Mouse (Mus musculus): Measurements from ENCODE around the gene Matn3.

The Matn3 gene

DNA sequence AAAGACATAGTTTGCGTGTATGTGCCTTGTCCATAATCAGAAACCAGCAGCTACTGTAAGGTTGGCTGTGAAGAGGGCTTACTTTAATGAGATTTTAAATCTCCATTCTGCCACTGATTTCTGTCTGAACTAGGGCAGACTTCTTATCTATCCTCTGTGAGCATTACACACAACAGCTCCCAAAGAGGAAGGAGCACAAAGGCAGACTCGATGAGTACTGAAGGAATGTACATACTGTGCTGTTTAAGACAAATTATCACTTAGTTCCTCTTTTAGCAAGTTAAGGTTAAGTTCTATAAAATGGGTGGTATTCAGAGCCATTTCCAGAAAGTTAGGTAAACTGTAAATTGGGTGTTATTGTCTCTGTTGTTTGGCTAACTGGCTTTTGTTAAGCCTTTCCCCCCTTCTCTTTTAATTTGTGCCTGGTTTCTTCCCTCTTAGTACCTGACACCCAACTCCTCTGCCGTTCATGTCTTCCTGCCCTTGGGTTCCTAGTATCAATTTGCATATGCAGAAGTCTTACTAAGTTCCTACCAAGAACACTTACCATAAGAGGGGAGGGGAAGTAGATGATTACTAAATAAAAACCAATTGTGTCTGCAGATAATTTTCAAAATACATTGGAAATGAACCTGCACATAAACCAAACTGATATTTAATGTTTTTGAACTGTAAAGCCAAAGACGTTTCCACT, 5.9 kb upstream of the Matn3 start:
- Histone ChIP-seq H3K4me3 (replicated peaks; ENCODE audit: low read length) (no peak overlapping the region), H3K9me3 (ENCODE audit: low read length) (no peaks in the 10 kb centered on the region), H3K27me3 (ENCODE audit: insufficient read depth, low read length) (peaks cover 15% of the 10 kb centered on the region), H3K4me1 (replicated peaks; ENCODE audit: low read depth, low read length) (peaks cover 46% of the 10 kb centered on the region), H3K36me3 (ENCODE audit: insufficient read depth, low read length) (peaks cover 23% of the 10 kb centered on the region)
- no peak for TF ChIP-seq NANOG (IDR thresholded peaks at IDR 0.05; ENCODE audit: borderline replicate concordance, low read length)
- TF ChIP-seq CTCF (conservative IDR thresholded peaks at IDR 0.05; ENCODE audit: low read length), result no peak
- TF ChIP-seq POU5F1 (IDR thresholded peaks at IDR 0.05; ENCODE audit: borderline replicate concordance, low read length), result no peak

GRCm38 (mm10) chr12:8947163-8947562, 566 bp upstream of the Matn3 start:
- no peak for TF ChIP-seq NANOG (IDR thresholded peaks at IDR 0.05; ENCODE audit: borderline replicate concordance, low read length)
- Histone ChIP-seq H3K36me3 (ENCODE audit: insufficient read depth, low read length) (no peaks in the 10 kb centered on the region), H3K27me3 (ENCODE audit: insufficient read depth, low read length) (peaks cover 48% of the 10 kb centered on the region), H3K4me3 (replicated peaks; ENCODE audit: low read length) (peak overlapping the region; percentile 87), H3K9me3 (ENCODE audit: low read length) (no peaks in the 10 kb centered on the region), H3K4me1 (replicated peaks; ENCODE audit: low read depth, low read length) (peaks cover 27% of the 10 kb centered on the region)

DNA sequence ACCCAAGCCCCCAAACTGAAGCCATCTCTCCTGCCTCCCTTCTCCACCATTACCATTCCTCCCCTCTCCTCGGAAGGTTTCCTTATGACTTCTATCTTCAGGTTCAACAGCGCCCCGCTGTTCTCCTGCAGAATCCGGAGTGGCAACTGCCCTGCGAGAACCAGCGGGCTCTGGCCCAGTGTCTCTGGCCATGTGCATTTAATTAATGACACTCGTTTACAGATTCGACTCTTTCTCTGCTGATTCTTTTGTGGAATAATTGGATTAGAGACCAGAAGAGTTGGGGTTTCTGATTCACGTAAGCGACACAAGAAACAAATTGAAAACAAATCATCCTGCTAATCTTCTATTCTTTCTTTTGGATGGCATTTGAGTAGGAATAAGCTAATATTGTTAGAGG, 5.4 kb downstream of the Matn3 start:
- H3K9me3 ChIP-seq (ENCODE audit: low read length), result no peaks in the 10 kb centered on the region
- no peak overlapping the region for H3K4me3 ChIP-seq (replicated peaks; ENCODE audit: low read length)
- peaks cover 15% of the 10 kb centered on the region for H3K4me1 ChIP-seq (replicated peaks; ENCODE audit: low read depth, low read length)
- H3K36me3 ChIP-seq (ENCODE audit: insufficient read depth, low read length), result no peaks in the 10 kb centered on the region
- peaks cover 28% of the 10 kb centered on the region for H3K27me3 ChIP-seq (ENCODE audit: insufficient read depth, low read length)
- no peak for TF ChIP-seq POU5F1 (IDR thresholded peaks at IDR 0.05; ENCODE audit: borderline replicate concordance, low read length)
- no peak for TF ChIP-seq CTCF (conservative IDR thresholded peaks at IDR 0.05; ENCODE audit: low read length)
- TF ChIP-seq NANOG (IDR thresholded peaks at IDR 0.05; ENCODE audit: borderline replicate concordance, low read length), result no peak

- no peak for TF ChIP-seq CTCF (conservative IDR thresholded peaks at IDR 0.05; ENCODE audit: low read length)
- TF ChIP-seq NANOG (IDR thresholded peaks at IDR 0.05; ENCODE audit: borderline replicate concordance, low read length), result no peak
- no peak for TF ChIP-seq POU5F1 (IDR thresholded peaks at IDR 0.05; ENCODE audit: borderline replicate concordance, low read length)
- H3K27me3 ChIP-seq (ENCODE audit: insufficient read depth, low read length), result peaks cover 18% of the 10 kb centered on the region
- H3K4me3 ChIP-seq (replicated peaks; ENCODE audit: low read length), result no peak overlapping the region
- peaks cover 7% of the 10 kb centered on the region; the same call in 1 of the 2 replicates for H3K4me1 ChIP-seq (replicated peaks; ENCODE audit: low read depth, low read length)
- no peaks in the 10 kb centered on the region for H3K9me3 ChIP-seq (ENCODE audit: low read length)
- H3K36me3 ChIP-seq (ENCODE audit: insufficient read depth, low read length), result no peaks in the 10 kb centered on the region
Observed at GRCm38 (mm10) chr12:8954161-8954561, 6.4 kb downstream of the Matn3 start.

- no peak for TF ChIP-seq POU5F1 (IDR thresholded peaks at IDR 0.05; ENCODE audit: borderline replicate concordance, low read length)
- TF ChIP-seq CTCF (conservative IDR thresholded peaks at IDR 0.05; ENCODE audit: low read length), result no peak
- TF ChIP-seq NANOG (IDR thresholded peaks at IDR 0.05; ENCODE audit: borderline replicate concordance, low read length), result no peak
Observed at GRCm38 (mm10) chr12:8961607-8962316, 14.0 kb downstream of the Matn3 start.

GRCm38 (mm10) chr12:8969828-8970227, 22.1 kb downstream of the Matn3 start:
- TF ChIP-seq NANOG (IDR thresholded peaks at IDR 0.05; ENCODE audit: borderline replicate concordance, low read length) (no peak), POU5F1 (IDR thresholded peaks at IDR 0.05; ENCODE audit: borderline replicate concordance, low read length) (no peak), CTCF (conservative IDR thresholded peaks at IDR 0.05; ENCODE audit: low read length) (no peak)
- H3K36me3 ChIP-seq (ENCODE audit: insufficient read depth, low read length), result no peaks in the 10 kb centered on the region
- H3K9me3 ChIP-seq (ENCODE audit: low read length), result no peaks in the 10 kb centered on the region
- peaks cover 18% of the 10 kb centered on the region for H3K4me1 ChIP-seq (replicated peaks; ENCODE audit: low read depth, low read length)
- H3K27me3 ChIP-seq (ENCODE audit: insufficient read depth, low read length), result peaks cover 17% of the 10 kb centered on the region
- H3K4me3 ChIP-seq (replicated peaks; ENCODE audit: low read length), result no peak overlapping the region

More at GRCm38 (mm10) chr12:8961607-8962316, 14.0 kb downstream of the Matn3 start:
- Histone ChIP-seq H3K36me3 (ENCODE audit: insufficient read depth, low read length) (no peaks in the 10 kb centered on the region), H3K4me3 (replicated peaks; ENCODE audit: low read length) (no peak overlapping the region), H3K4me1 (replicated peaks; ENCODE audit: low read depth, low read length) (no peaks in the 10 kb centered on the region), H3K27me3 (ENCODE audit: insufficient read depth, low read length) (peaks cover 7% of the 10 kb centered on the region; the same call in 1 of the 2 replicates), H3K9me3 (ENCODE audit: low read length) (no peaks in the 10 kb centered on the region)

DNA sequence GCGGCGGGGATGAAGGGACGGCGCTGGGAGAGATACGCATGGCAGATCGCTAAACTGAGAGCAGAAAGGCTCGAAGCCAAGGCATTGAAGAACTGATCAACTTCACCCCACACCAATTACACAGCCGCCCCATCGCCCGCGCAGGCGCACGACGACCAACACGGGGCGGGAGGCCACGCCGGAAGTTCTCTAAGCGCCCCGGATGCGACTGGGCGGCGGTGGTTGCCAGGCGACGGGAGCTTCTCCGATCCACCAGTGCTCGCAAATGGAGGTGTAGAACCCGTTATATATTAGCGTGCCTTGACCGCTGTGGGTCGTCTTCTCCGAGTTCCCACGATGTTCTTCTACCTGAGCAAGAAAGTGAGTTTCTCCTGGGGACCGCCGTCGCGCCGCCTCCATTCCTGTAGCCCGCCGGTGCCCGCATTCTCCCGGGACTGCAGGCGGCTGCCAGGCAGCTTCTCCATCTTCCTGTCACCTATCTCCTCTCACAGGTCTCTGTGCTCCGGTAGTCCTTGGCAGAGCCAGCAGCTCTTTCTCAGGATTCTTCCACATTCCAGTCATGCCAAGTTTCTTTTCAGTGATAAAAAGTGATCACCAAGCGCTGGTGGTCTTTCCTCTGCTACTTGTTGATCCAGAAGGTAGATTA, 26.2 kb downstream of the Matn3 start, which contains the start of gene Wdr35:
Gene Wdr35 (plus strand): TSS at position 73 of the 646 bp plus-strand sequence.
- H3K27me3 ChIP-seq (ENCODE audit: insufficient read depth, low read length), result peaks cover 17% of the 10 kb centered on the region

DNA sequence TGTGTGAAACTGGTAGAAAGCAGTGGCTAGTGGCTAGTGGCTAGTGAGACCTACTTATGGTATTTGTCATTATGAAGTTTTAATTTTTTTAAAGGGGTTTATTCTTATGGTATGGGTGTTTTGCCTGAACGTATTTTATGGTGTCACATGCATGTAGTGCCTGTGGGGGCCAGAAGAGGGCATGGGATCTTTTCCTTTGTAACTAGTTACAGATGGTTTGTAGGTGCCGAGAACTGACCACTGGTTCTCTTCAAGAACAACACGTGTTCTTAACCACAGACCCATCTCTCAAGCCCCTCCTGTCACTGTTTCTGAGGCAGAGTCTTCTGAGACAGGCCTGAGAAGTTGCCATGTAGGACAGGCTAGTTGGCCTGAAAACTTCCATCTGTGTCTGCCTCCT, 27.3 kb downstream of the Matn3 start:
- peaks cover 25% of the 10 kb centered on the region for H3K36me3 ChIP-seq (ENCODE audit: insufficient read depth, low read length)
- TF ChIP-seq POU5F1 (IDR thresholded peaks at IDR 0.05; ENCODE audit: borderline replicate concordance, low read length) (no peak), CTCF (conservative IDR thresholded peaks at IDR 0.05; ENCODE audit: low read length) (peak; percentile 30; the same call in 1 of the 2 replicates)
- peaks cover 17% of the 10 kb centered on the region for H3K27me3 ChIP-seq (ENCODE audit: insufficient read depth, low read length)
- peaks cover 20% of the 10 kb centered on the region for H3K4me1 ChIP-seq (replicated peaks; ENCODE audit: low read depth, low read length)
- no peaks in the 10 kb centered on the region for H3K9me3 ChIP-seq (ENCODE audit: low read length)
- peak overlapping the region; percentile 88 for H3K4me3 ChIP-seq (replicated peaks; ENCODE audit: low read length)

More for the DNA sequence above, 26.2 kb downstream of the Matn3 start, which contains the start of gene Wdr35:
- Histone ChIP-seq H3K9me3 (ENCODE audit: low read length) (no peaks in the 10 kb centered on the region), H3K4me3 (replicated peaks; ENCODE audit: low read length) (peak within 1 kb of the TSS; percentile 88), H3K36me3 (ENCODE audit: insufficient read depth, low read length) (peaks cover 14% of the 10 kb centered on the region), H3K4me1 (replicated peaks; ENCODE audit: low read depth, low read length) (peaks cover 24% of the 10 kb centered on the region)
- no peak for TF ChIP-seq CTCF (conservative IDR thresholded peaks at IDR 0.05; ENCODE audit: low read length)
- TF ChIP-seq POU5F1 (IDR thresholded peaks at IDR 0.05; ENCODE audit: borderline replicate concordance, low read length), result no peak
- no peak for TF ChIP-seq NANOG (IDR thresholded peaks at IDR 0.05; ENCODE audit: borderline replicate concordance, low read length)
